24 mouse cellular contexts compared by ENCODE assay signal in the genomic region with DNA sequence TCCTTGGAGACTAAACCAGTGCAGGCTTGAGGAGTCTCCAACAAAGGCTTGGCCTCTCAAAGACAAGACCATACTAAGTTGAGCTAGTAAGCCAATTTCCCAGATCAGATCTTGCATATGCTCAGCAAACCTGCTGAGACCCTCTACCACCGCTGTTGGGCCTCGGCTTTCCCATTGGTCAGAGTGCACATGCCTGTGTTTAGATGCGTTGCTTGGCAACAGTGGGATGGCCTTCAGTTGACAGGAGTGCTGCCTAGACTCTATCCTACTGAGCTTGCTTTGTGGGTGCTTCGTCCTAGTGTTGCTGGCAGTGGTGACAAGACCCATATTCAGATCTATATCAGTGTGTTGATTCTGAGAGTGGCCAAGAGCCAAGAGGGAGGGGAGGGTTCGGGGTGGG. TPM values are rescaled to one million over a fixed set of nuclear protein-coding genes. Genes with fewer than 3 reads are reported as not detected.
DNase-seq lines count a peak whose midpoint lies in the region; ATAC-seq and TF ChIP-seq lines count a peak whose summit lies in the region.
"Had no signal": no experiment of that assay in that cellular context is flagged by ENCODE, and none has a peak within 500 bp of the region (broad histone marks: within the 10 kb centered on the region; RNA-seq: fewer than 3 reads in every experiment).

No protein-coding gene starts in this region.

- 16% methylated on average over 5 of the region's 5 CpGs for WGBS in hindbrain, embryonic 11.5 days
- WGBS in hindbrain, embryonic 12.5 days: 13% methylated on average over 5 of the region's 5 CpGs
- 12% methylated on average over 5 of the region's 5 CpGs for WGBS in embryonic facial prominence, embryonic 11.5 days

- H3K9me3 ChIP-seq in hindbrain, embryonic 11.5 days (ENCODE audit: control insufficient read depth, low read length): no peaks in the 10 kb centered on the region
- 0 out of 2 replicates have a peak, but pooled peaks cover 3% of the 10 kb centered on the region for H3K9me3 ChIP-seq in hindbrain, embryonic 12.5 days (replicated peaks)
- no peaks in the 10 kb centered on the region for H3K9me3 ChIP-seq in ES-E14 (ENCODE audit: control insufficient read depth, insufficient read depth, low read depth, low read length)
- H3K9me3 ChIP-seq in embryonic facial prominence, embryonic 11.5 days (replicated peaks; ENCODE audit: control insufficient read depth, low read length): no peaks in the 10 kb centered on the region
- H3K9me3 ChIP-seq: intestine, embryonic 15.5 days; limb, embryonic 15.5 days; liver, embryonic 15.5 days had no signal

- H3K36me3 ChIP-seq in hindbrain, embryonic 11.5 days (ENCODE audit: control insufficient read depth, insufficient read depth, low read length): no peaks in the 10 kb centered on the region
- H3K36me3 ChIP-seq in hindbrain, embryonic 12.5 days: no peaks in the 10 kb centered on the region
- H3K36me3 ChIP-seq in ES-E14 (ENCODE audit: control insufficient read depth, insufficient read depth, low read length, poor library complexity, severe bottlenecking): no peaks in the 10 kb centered on the region
- no peaks in the 10 kb centered on the region for H3K36me3 ChIP-seq in embryonic facial prominence, embryonic 11.5 days (replicated peaks; ENCODE audit: control insufficient read depth, insufficient read depth, low read depth, low read length)
- H3K36me3 ChIP-seq: intestine, embryonic 15.5 days; limb, embryonic 15.5 days; liver, embryonic 15.5 days had no signal

- no peak overlapping the region for H3K4me3 ChIP-seq in hindbrain, embryonic 11.5 days (ENCODE audit: low read depth, low read length)
- H3K4me3 ChIP-seq in hindbrain, embryonic 12.5 days: no peak overlapping the region
- no peak overlapping the region for H3K4me3 ChIP-seq in ES-E14 (ENCODE audit: insufficient read depth in 1 of 2, low read depth in 1 of 2, low read length in 2 of 2, poor library complexity in 1 of 2, severe bottlenecking in 1 of 2)
- no peak overlapping the region for H3K4me3 ChIP-seq in embryonic facial prominence, embryonic 11.5 days (ENCODE audit: low read depth, low read length)
- H3K4me3 ChIP-seq: intestine, embryonic 15.5 days; limb, embryonic 15.5 days; liver, embryonic 15.5 days had no signal

- H3K9ac ChIP-seq in hindbrain, embryonic 11.5 days (ENCODE audit: low read depth, low read length): no peak overlapping the region
- no peak overlapping the region for H3K9ac ChIP-seq in hindbrain, embryonic 12.5 days
- no peak overlapping the region; the same call in 1 of the 2 replicates for H3K9ac ChIP-seq in ES-E14 (ENCODE audit: insufficient read depth, low read depth, low read length, poor library complexity, severe bottlenecking)
- no peak overlapping the region for H3K9ac ChIP-seq in embryonic facial prominence, embryonic 11.5 days (replicated peaks; ENCODE audit: low read length)
- H3K9ac ChIP-seq: forebrain, postnatal 0 days; hindbrain, embryonic 14.5 days; intestine, embryonic 15.5 days; limb, embryonic 15.5 days; liver, embryonic 15.5 days had no signal

- no peaks in the 10 kb centered on the region for H3K27me3 ChIP-seq in hindbrain, embryonic 11.5 days (ENCODE audit: control insufficient read depth, insufficient read depth, low read length)
- no peaks in the 10 kb centered on the region for H3K27me3 ChIP-seq in hindbrain, embryonic 12.5 days
- H3K27me3 ChIP-seq in embryonic facial prominence, embryonic 11.5 days (ENCODE audit: control insufficient read depth, insufficient read depth, low read length): no peaks in the 10 kb centered on the region
- H3K27me3 ChIP-seq: intestine, embryonic 15.5 days; limb, embryonic 15.5 days; liver, embryonic 15.5 days had no signal

- H3K4me2 ChIP-seq in hindbrain, embryonic 11.5 days (replicated peaks; ENCODE audit: low read depth, low read length): no peak overlapping the region
- H3K4me2 ChIP-seq in hindbrain, embryonic 12.5 days (replicated peaks): no peak overlapping the region
- H3K4me2 ChIP-seq in embryonic facial prominence, embryonic 11.5 days (ENCODE audit: low read depth, low read length): no peak overlapping the region
- H3K4me2 ChIP-seq: heart, embryonic 11.5 days; hindbrain, embryonic 14.5 days; intestine, embryonic 15.5 days; limb, embryonic 15.5 days; liver, embryonic 15.5 days had no signal

- H3K4me1 ChIP-seq in hindbrain, embryonic 11.5 days (replicated peaks; ENCODE audit: control insufficient read depth, insufficient read depth, low read length): no peaks in the 10 kb centered on the region
- no peaks in the 10 kb centered on the region for H3K4me1 ChIP-seq in hindbrain, embryonic 12.5 days
- H3K4me1 ChIP-seq in ES-E14 (ENCODE audit: control insufficient read depth in 2 of 2, insufficient read depth in 2 of 2, low read length in 2 of 2, poor library complexity in 1 of 2): peaks cover 15 to 17% of the 10 kb centered on the region in 2 experiments
- no peaks in the 10 kb centered on the region for H3K4me1 ChIP-seq in embryonic facial prominence, embryonic 11.5 days (ENCODE audit: control insufficient read depth, insufficient read depth, low read length)
- H3K4me1 ChIP-seq: intestine, embryonic 15.5 days; limb, embryonic 15.5 days; liver, embryonic 15.5 days had no signal

- H3K27ac ChIP-seq in hindbrain, embryonic 11.5 days (ENCODE audit: low read depth, low read length): no peak overlapping the region
- H3K27ac ChIP-seq in hindbrain, embryonic 12.5 days: no peak overlapping the region
- no peak overlapping the region for H3K27ac ChIP-seq in ES-E14 (ENCODE audit: insufficient read depth, low read depth, low read length, poor library complexity, severe bottlenecking)
- H3K27ac ChIP-seq in embryonic facial prominence, embryonic 11.5 days (replicated peaks; ENCODE audit: low read depth, low read length): no peak overlapping the region
- H3K27ac ChIP-seq: hindbrain, embryonic 14.5 days; intestine, embryonic 15.5 days; limb, embryonic 15.5 days; liver, embryonic 15.5 days had no signal

- in situ Hi-C loops in ES-E14 (cut with MboI; ENCODE audit: low sequenced_read_pairs in 2 of 2, unreplicated experiment in 2 of 2): loop anchor here in 1 of 2 experiments (25.0 kb wide), 1 partner anchor 1551 kb away; the partner anchor contains the start of gene Abt1

- DNase-seq in hindbrain, embryonic 11.5 days (ENCODE audit: low spot score): peak; percentile 50
- DNase-seq in ES-CJ7 (ENCODE audit: low read depth, low spot score): peak; percentile 90
- DNase-seq in ES-E14 (ENCODE audit: low read depth, low spot score): peak; percentile 70
- peak; percentile 43 for DNase-seq in embryonic facial prominence, embryonic 11.5 days (ENCODE audit: low spot score)
- DNase-seq in lung, postnatal 4 days: no peak
- no peak for DNase-seq in cerebellum, postnatal 36 days
- DNase-seq: cerebellum, adult 9-10 months; forebrain, postnatal 0 days; heart, postnatal 10 days; kidney, adult 9 months; kidney, postnatal 36 days; thymus, postnatal 14 days had no signal

- ATAC-seq in hindbrain, embryonic 11.5 days (ENCODE audit: low FRiP score): peak; percentile 63; the same call in 1 of the 2 replicates
- no peak for ATAC-seq in hindbrain, embryonic 12.5 days (ENCODE audit: low FRiP score)
- no peak for ATAC-seq in embryonic facial prominence, embryonic 11.5 days (replicated peaks; ENCODE audit: insufficient number of reproducible peaks, low FRiP score, low TSS enrichment, low read depth)
- ATAC-seq: forebrain, postnatal 0 days; intestine, embryonic 15.5 days; Patski had no signal

TF ChIP-seq in ES-E14, 5 proteins besides CTCF, POLR2A, EP300 and RAD21:
- TF ChIP-seq ZC3H11A (IDR thresholded peaks at IDR 0.05; ENCODE audit: borderline replicate concordance, low read depth, low read length) (no peak), ZNF384 (IDR thresholded peaks at IDR 0.05; ENCODE audit: low read depth, low read length) (no peak), MAFK (IDR thresholded peaks at IDR 0.05; ENCODE audit: insufficient read depth, low read depth, low read length) (no peak), CHD2 (IDR thresholded peaks at IDR 0.05; ENCODE audit: low read depth, low read length) (no peak), HCFC1 (IDR thresholded peaks at IDR 0.05; ENCODE audit: borderline replicate concordance, insufficient read depth, low read length) (no peak)

RNA-seq across cellular contexts. Expression of gene Hist1h2br, which starts 28.1 kb away (rescaled TPM):
- polyA plus RNA-seq in hindbrain, embryonic 11.5 days (2014; fragmentation: Nextera tagmentation; extraction: Ambion mirVana): 18.1 and 18.6 TPM in 2 replicates
- polyA plus RNA-seq in hindbrain, embryonic 12.5 days (2016; fragmentation: Nextera tagmentation; extraction: Ambion mirVana): 14.3 and 15.1 TPM in 2 replicates
- 1,712 and 2,111 TPM in 2 replicates for total RNA-seq in ES-E14 (2012; rRNA removed)
- polyA plus RNA-seq in embryonic facial prominence, embryonic 11.5 days (2014; fragmentation: Nextera tagmentation; extraction: Ambion mirVana): 23.1 and 25.1 TPM in 2 replicates

RNA-seq across cellular contexts. Expression of gene Hist1h2ap, which starts 28.3 kb away (rescaled TPM):
- 4,676 and 4,856 TPM in 2 replicates for polyA plus RNA-seq in hindbrain, embryonic 11.5 days (2014; fragmentation: Nextera tagmentation; extraction: Ambion mirVana)
- 2,700 and 3,374 TPM in 2 replicates for polyA plus RNA-seq in hindbrain, embryonic 12.5 days (2016; fragmentation: Nextera tagmentation; extraction: Ambion mirVana)
- total RNA-seq in ES-E14 (2012; rRNA removed): 3,404 and 3,578 TPM in 2 replicates
- 5,875 and 5,942 TPM in 2 replicates for polyA plus RNA-seq in embryonic facial prominence, embryonic 11.5 days (2014; fragmentation: Nextera tagmentation; extraction: Ambion mirVana)
- total RNA-seq: gastrocnemius, adult 18-20 months had no signal

RNA-seq across cellular contexts. Expression of gene Hist1h4n, which starts 29.6 kb away (rescaled TPM):
- 13.4 and 14.6 TPM in 2 replicates for polyA plus RNA-seq in hindbrain, embryonic 11.5 days (2014; fragmentation: Nextera tagmentation; extraction: Ambion mirVana)
- 6.2 and 10.1 TPM in 2 replicates for polyA plus RNA-seq in hindbrain, embryonic 12.5 days (2016; fragmentation: Nextera tagmentation; extraction: Ambion mirVana)
- total RNA-seq in ES-E14 (2012; rRNA removed): 2,365 and 3,405 TPM in 2 replicates
- polyA plus RNA-seq in embryonic facial prominence, embryonic 11.5 days (2014; fragmentation: Nextera tagmentation; extraction: Ambion mirVana): 13.9 and 16.6 TPM in 2 replicates
- polyA plus RNA-seq: Patski had no signal

RNA-seq across cellular contexts. Expression of gene Hist1h4m, which starts 50.1 kb away (rescaled TPM):
- not detected in 2 replicates for polyA plus RNA-seq in hindbrain, embryonic 11.5 days (2014; fragmentation: Nextera tagmentation; extraction: Ambion mirVana)
- polyA plus RNA-seq in hindbrain, embryonic 12.5 days (2016; fragmentation: Nextera tagmentation; extraction: Ambion mirVana): not detected in 2 replicates
- 9.8 and 22.8 TPM in 2 replicates for total RNA-seq in ES-E14 (2012; rRNA removed)
- not detected in 2 replicates for polyA plus RNA-seq in embryonic facial prominence, embryonic 11.5 days (2014; fragmentation: Nextera tagmentation; extraction: Ambion mirVana)
- polyA plus RNA-seq: cortical plate, adult 2 months; forebrain, postnatal 0 days; heart, embryonic 11.5 days; hindbrain, embryonic 14.5 days; intestine, embryonic 15.5 days; limb, embryonic 15.5 days; liver, embryonic 15.5 days; lung, embryonic 16.5 days; stomach, embryonic 16.5 days had no signal

RNA-seq across cellular contexts. Expression of gene Hist1h2ao, which starts 51.3 kb away (rescaled TPM):
- polyA plus RNA-seq in hindbrain, embryonic 11.5 days (2014; fragmentation: Nextera tagmentation; extraction: Ambion mirVana): 2.1 TPM in 1 of 2 replicates, not detected in the other
- polyA plus RNA-seq in hindbrain, embryonic 12.5 days (2016; fragmentation: Nextera tagmentation; extraction: Ambion mirVana): 3.4 TPM in 1 of 2 replicates, not detected in the other
- total RNA-seq in ES-E14 (2012; rRNA removed): 669 TPM in 1 of 2 replicates, not detected in the other
- polyA plus RNA-seq in embryonic facial prominence, embryonic 11.5 days (2014; fragmentation: Nextera tagmentation; extraction: Ambion mirVana): 2.8 TPM in 1 of 2 replicates, not detected in the other
- total RNA-seq: forebrain, postnatal 0 days; heart, postnatal 10 days had no signal
- polyA plus RNA-seq: cortical plate, adult 2 months; forebrain, postnatal 0 days; heart, embryonic 11.5 days; hindbrain, embryonic 14.5 days; intestine, embryonic 15.5 days; limb, embryonic 15.5 days; neural tube, embryonic 14.5 days; Patski had no signal

Comparison
In these comparisons a context has a peak if more than half of its experiments do, and no peak if none do; other contexts are left out.
1. DNase-seq: peak in hindbrain, embryonic 11.5 days (single experiment), ES-CJ7 (single experiment), ES-E14 (single experiment) and embryonic facial prominence, embryonic 11.5 days (single experiment); none in lung, postnatal 4 days (0 of 2) and cerebellum, postnatal 36 days (0 of 2).